Mouse (Mus musculus): ENCODE measurements around the gene Dhx40. TPM values are rescaled to one million over a fixed set of nuclear protein-coding genes. Genes with fewer than 3 reads are reported as not detected.

Gene Dhx40
- 5.3 and 7.9 TPM in 2 replicates for polyA plus RNA-seq (2012; rRNA removed)

DNA sequence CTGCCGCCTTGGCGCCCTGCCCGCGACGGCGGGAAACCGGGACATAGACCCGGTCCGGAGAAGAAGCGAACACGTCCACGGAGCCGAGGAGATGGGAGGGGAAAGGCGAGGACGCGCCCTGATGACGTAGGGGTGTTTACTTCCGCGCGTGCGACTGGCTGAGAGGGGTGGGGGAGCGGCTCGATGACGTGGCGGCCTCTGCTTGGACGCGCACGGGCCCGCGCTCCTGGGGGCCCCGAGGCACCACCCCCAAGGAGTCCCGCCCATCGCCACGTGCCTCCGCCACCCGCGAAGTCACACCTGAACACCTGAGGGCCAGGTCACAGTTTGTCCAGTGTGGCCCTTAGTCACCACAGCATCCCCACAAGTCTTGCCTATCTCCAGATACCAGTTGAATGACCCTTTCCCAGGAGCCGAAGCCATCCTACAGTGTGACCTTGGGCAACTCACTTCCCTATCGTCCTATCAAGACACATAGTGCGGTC lies at the start of gene Dhx40:
Gene Dhx40, minus strand, starts transcription at position 242 of the 485 bp plus-strand sequence.

DNA sequence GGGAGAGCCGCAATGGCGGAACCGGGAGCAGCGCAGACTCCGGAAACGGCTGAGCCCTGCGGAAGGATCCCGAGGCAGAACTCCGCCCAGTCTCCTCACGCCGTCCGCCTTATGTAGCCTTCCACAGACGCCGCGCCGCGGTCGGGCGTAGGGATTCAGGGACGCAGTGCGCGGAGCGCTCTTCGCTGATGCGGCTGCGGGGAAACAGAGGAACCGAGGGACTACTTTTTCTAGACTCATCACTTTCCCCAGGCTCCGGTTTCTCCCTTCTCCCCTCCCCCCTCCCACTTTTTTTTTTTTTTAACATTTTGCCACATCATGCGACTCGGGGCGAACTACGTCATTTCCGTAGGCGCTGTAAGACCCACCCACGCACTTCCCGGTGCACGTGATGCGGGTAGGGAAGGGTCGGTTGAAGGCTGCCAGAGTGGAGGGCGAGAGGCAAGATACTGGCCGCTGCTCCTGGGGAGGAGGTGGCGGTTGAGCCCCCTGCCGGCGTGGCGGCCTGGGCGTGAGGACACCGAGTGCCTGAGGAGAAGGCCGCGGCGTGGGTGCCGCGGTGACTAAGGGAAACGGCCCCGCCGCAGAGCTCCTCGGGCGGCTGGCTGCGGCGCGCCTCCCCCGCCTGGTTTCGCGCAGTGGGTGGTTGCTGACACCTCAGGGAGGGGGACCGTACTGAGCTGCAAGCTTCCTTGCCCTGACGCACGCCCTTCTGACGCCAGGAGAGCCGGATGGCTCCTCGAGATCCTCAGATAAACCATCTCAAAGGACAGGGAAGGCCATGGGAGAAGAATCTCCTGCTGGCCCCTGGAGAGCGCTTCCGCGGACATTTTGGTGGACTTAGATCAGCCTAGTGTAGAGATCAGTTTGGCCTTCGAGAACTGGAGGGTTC lies 49.8 kb downstream of the Dhx40 start, which contains the start of gene Cltc:
Gene Cltc, minus strand, starts transcription at position 86 of the 892 bp plus-strand sequence.

Other genes starting within 250 kb of the Dhx40 start
- gene Vmp1, start 123.9 kb downstream of the Dhx40 start, polyA plus RNA-seq (2012; rRNA removed), result 29.3 and 34.4 TPM in 2 replicates
- 4.0 and 4.6 TPM in 2 replicates for gene Ptrh2, start 123.8 kb downstream of the Dhx40 start, polyA plus RNA-seq (2012; rRNA removed)
- gene Cltc, start 50.2 kb downstream of the Dhx40 start, polyA plus RNA-seq (2012; rRNA removed), result 63.1 and 65.7 TPM in 2 replicates
- gene Ypel2, start 186.0 kb upstream of the Dhx40 start, polyA plus RNA-seq (2012; rRNA removed), result 15.3 and 18.0 TPM in 2 replicates

All from ovary, adult 2 months (tissue).